Mouse (Mus musculus) bone marrow macrophage, adult 2 months (primary cell): Measurements from ENCODE around the gene Alpl. TPM values are rescaled to one million over a fixed set of nuclear protein-coding genes. Genes with fewer than 3 reads are reported as not detected.

Source experiments
- H3K27ac ChIP-seq: 2 replicates; pipeline ENCODE4 v1.5.1; 2012; ENCODE audit warnings: low read depth, low read length; ENCODE audit not compliant: insufficient read depth
- H3K4me1 ChIP-seq: 2 replicates; pipeline ENCODE4 v1.6.1; 2012; ENCODE audit warnings: low read length; ENCODE audit not compliant: control insufficient read depth, insufficient read depth
- H3K4me3 ChIP-seq: 2 replicates; pipeline ENCODE4 v1.5.1; 2012; ENCODE audit warnings: mild to moderate bottlenecking, low read length, moderate library complexity; ENCODE audit not compliant: insufficient read depth
- CTCF ChIP-seq: IDR thresholded peaks from 2 replicates; pipeline ENCODE4 v1.5.1; 2012; ENCODE audit warnings: low read depth, mild to moderate bottlenecking, low read length, moderate library complexity
- POLR2A ChIP-seq: IDR thresholded peaks from 2 replicates; pipeline ENCODE4 v1.6.1; 2012; ENCODE audit warnings: mild to moderate bottlenecking, low read depth, low read length, borderline replicate concordance
- polyA plus RNA-seq: library from polyadenylated mRNA; stranded (reverse); fragments of >200 nt; gene quantifications from 2 replicates; pipeline ENCODE4 v1.2.4, GENCODE M21; 2012; ENCODE audit not compliant: missing spikeins, insufficient read depth, insufficient read length

The Alpl gene
- polyA plus RNA-seq, 1 experiment: 0.21 TPM

DNA sequence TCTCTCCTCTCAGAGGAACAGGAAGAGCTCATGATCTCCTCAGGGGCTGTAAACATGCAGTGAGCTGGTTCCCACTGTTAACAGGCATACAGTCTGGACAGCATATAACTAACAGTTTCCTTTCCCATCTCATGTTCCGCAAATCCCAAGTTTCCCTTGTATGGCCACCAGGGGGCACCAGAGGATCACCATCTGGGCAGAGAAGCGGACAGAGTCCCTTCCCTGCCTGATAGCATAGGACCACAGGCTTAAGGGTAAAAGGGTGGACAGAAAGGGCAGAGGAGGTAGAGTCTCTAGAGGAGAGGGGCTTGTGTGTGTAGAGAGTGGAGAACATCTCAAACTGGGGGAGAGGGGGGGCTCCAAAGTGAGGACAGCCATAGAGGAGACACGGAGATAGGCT, 66.0 kb downstream of the Alpl start:
- Histone ChIP-seq H3K4me1 (no peaks in the 10 kb centered on the region), H3K27ac (no peak overlapping the region), H3K4me3 (no peak overlapping the region)
- TF ChIP-seq POLR2A (no peak), CTCF (peak; percentile 92)

DNA sequence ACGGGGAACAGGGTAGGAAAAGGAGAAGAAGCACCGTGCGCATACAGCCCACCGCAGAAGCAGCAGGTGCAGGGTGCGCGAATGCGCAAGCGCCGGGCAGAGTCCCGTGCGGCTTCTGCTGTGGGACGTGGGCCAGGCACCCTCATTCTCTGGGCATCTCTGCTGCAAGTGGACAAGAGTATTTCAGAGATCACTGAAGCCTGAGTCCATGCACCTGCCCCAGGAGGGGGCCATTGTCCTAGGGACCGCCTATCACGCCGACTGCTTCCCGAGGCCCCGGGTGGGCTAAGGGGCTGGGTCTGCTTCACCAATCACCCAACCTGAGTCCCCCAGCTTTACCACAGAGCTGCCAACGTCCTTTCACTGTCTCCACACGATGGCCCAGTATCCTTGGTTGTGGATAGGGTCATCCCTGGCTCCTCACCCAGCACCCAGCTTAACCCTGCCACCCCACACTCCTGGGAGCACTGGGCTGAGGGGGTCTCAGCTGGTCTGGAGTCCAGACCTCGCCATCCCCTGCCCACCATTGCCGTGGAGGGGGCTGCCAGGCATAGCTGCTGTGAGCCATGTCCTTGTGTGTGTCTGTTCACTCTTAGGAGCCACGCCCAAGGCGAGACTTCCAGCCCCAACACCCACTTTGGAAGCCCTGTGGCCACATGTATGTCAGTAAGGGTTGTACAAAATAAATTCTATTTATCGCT, 66.9 kb downstream of the Alpl start:
- no peak overlapping the region for H3K27ac ChIP-seq
- no peaks in the 10 kb centered on the region for H3K4me1 ChIP-seq
- TF ChIP-seq POLR2A (no peak), CTCF (no peak)
- H3K4me3 ChIP-seq: no peak overlapping the region

DNA sequence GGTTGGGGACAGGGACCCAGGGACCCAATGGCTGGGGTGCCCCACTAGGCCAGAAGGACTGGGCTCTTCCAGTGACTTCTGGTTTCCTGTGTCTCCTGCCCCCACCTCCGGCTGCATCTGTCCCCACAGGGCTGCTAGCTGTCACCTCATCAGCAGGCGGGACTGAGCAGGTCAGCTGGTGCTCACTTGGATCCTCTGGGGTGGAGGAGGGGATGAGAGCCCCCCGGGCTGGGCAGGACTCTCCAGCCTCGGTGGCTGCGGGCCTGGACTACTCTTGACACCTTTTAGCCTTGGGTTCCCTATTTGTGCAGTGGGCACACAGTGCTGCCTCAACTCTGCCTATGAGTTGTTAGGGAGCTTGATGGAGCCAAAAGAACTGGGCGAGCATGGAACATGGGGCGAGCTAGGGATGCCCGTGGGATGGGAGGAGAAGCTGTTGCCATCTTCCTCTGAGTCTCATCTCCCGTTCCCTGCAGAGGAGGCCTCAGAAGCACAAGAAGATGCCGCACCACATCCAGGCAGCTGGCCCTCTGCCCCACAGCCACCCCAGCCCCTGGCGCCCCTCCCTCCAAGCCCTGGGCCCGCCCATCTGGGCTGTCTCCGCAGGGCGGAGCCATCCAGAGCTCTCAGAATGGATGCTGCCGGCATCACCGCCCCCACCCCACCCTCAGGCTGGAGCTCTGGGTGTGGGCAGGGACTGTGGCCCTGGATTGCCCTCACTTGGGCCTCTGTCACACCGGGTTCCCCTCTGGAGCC, 67.6 kb downstream of the Alpl start:
- TF ChIP-seq CTCF: no peak
- TF ChIP-seq POLR2A: no peak
- Histone ChIP-seq H3K27ac (no peak overlapping the region), H3K4me3 (no peak overlapping the region), H3K4me1 (no peaks in the 10 kb centered on the region)

DNA sequence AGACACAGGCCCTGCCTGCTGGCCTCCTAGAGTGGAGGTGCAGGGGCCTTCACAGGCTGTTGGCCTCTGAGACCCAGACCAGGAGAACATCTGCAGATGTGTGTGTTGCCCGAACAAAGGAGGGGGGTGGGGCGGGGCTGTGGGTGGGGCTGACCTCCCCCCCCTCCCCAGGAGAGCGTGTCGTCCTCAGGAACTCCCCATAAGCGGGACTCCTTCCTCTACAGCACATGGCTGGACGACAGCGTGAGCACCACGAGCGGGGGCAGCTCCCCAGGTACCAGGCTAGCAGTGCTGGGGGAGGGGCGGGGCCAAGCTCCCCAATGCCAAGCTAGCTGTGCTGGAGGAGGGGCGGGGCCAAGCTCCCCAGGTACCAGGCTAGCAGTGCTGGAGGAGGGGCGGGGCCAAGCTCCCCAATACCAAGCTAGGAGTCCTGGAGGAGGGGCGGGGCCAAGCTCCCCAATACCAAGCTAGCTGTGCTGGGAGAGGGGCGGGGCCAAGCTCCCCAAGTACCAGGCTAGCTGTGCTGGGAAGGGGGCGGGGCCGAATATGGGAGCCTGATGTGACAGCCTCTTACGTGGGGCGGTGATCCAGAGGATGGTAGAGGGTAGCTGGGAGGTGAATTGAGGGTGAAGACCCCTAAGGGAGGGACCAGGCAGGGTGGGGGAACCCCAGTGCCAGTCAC, 68.5 kb downstream of the Alpl start:
- H3K27ac ChIP-seq: no peak overlapping the region
- TF ChIP-seq CTCF (no peak), POLR2A (no peak)
- no peak overlapping the region for H3K4me3 ChIP-seq
- no peaks in the 10 kb centered on the region for H3K4me1 ChIP-seq

DNA sequence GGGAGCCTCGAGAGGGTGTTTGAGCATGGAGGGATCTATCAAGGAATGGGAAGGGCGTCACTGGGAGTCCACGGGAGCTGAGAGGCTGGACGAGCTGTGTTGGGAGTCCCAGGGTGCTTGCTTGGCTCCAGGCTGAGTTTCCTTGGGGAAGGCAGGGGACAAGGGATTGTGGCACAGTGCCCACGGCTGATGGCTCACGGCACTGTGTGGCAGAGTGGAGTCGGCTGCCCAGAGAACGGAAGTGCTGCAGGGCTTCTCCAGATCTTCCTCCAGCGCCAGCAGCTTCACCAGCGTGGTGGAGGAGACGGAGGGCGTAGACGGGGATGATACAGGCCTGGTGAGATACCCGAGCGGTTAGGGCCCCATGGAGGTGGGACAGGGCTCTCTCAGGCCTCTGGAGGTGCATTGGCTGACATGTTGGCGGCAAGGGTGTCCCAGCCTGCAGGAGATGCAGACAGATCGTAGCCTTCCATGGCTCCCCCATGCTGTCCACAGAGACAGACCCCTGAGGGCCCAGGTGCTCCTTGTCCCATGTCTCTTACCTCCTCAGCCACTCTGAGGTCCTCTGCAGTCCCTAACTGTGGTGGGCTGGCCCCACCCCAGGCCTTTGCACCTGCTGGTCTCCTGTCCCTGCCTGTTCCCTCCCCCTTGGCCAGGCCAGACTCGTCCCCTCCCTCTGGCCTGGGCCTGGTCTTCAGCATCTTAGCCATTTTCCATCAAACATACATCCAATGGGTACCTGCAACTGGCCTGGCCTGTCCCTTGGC, 69.3 kb downstream of the Alpl start:
- TF ChIP-seq CTCF (no peak), POLR2A (no peak)
- no peak overlapping the region for H3K4me3 ChIP-seq
- H3K27ac ChIP-seq: no peak overlapping the region
- H3K4me1 ChIP-seq: no peaks in the 10 kb centered on the region

DNA sequence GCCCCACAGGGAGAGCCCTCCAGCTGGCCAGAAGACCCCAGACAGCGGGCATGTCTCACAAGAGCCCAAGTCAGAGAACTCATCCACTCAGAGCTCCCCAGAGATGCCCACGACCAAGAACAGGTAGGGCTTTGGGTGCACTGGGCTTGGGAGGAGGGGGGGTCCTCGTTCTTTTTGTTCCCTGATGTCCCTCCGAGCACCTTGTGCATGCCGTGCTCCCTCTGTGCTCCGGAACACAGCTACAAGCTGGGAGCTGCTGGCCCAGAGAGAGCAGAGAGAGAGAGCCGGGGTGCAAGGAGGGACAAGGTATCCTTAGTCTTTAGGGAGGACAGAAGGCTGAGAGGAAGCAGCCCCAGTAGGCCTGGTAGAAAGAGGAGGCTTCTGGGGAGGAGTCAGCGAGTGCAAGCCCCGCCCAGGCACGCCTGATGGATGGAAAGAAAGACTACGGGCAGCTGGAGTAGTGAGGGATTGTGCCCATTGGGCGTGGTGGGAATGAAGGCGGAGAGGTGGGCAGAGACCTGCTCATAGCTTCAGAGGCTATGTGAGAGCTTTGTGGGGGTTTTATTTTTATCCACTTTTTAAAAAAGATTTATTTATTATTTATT, 70.5 kb downstream of the Alpl start:
- TF ChIP-seq CTCF: no peak
- TF ChIP-seq POLR2A: no peak
- no peaks in the 10 kb centered on the region for H3K4me1 ChIP-seq
- H3K4me3 ChIP-seq: no peak overlapping the region
- H3K27ac ChIP-seq: no peak overlapping the region

DNA sequence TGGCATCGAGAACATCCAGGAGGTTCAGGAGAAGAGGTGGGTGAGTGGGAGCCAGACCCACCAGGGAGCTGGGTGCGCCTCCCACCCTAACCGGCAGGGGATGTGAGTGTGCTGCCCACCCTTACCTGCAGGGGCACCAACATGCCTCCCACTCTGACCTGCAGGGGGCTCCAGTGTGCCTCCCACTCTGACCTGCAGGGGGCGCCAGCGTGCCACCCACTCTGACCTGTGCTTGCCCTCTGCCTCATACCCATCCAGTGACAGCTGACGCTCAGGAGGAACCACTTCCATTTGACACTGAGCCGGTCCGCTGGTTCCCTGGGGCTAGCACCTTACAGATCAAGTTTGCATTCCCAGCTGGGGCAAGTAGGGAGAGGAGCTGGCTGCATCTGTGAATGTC, 71.4 kb downstream of the Alpl start:
- peak overlapping the region; percentile 21; the same call in 1 of the 2 replicates for H3K4me3 ChIP-seq
- peak; percentile 98 for TF ChIP-seq CTCF
- TF ChIP-seq POLR2A: no peak
- 0 out of 2 replicates have a peak overlapping the region, but pooled peaks have one; percentile 47 for H3K27ac ChIP-seq
- no peaks in the 10 kb centered on the region for H3K4me1 ChIP-seq

DNA sequence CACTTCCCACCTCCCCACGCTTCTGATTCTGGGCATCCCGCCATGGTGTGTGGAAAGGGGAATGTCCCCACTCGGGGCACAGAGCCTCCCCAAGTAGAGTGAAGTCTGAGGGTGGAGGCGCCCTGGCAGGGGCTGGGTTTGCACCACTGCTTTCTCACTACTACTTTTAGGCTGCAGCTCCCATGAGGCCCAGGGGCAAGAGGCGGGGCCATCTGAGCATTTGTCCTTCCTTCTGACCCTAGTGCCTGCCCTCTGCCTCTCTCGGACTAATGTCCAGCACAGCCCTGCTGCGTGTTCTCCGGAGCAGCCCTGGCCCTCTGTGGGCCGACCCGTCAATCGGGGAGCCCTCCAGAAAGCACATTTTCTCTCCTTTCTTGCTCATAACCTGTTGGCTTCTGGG, 72.0 kb downstream of the Alpl start:
- Histone ChIP-seq H3K27ac (peak overlapping the region; percentile 47; the same call in 1 of the 2 replicates), H3K4me3 (peak overlapping the region; percentile 55), H3K4me1 (no peaks in the 10 kb centered on the region)
- no peak for TF ChIP-seq CTCF

DNA sequence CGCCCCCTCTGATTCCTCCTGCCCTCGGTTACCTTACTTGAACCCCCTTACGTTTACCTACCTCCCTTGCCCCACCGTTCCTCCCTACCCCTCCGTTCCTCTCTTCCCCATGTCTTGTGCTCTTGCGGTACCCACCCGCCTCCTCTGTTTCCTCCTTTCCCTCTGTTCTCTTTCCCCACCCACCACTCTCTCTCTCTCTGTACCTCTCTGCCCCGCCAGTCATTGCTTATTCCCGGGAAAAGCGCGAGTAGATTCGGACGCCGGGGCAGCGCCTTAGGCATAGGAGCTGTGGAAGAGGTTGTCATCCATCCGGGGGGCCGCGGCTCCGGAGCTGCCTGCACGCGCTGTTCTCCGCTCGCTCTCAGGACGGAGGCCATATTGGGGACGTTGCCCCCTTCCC, 72.7 kb downstream of the Alpl start:
- Histone ChIP-seq H3K27ac (peak overlapping the region; percentile 19; the same call in 1 of the 2 replicates), H3K4me1 (no peaks in the 10 kb centered on the region), H3K4me3 (peak overlapping the region; percentile 55)
- TF ChIP-seq CTCF (no peak), POLR2A (no peak)
